In genomic region chr14:21750881-21751542, GRCm38 (mm10) we compare ENCODE assay signal across 8 mouse cellular contexts. TPM values are rescaled to one million over a fixed set of nuclear protein-coding genes. Genes with fewer than 3 reads are reported as not detected.
DNase-seq lines count a peak whose midpoint lies in the region; ATAC-seq and TF ChIP-seq lines count a peak whose summit lies in the region.

Gene Dusp13, minus strand, starts transcription at chr14:21751181.

- WGBS in heart, embryonic 14.5 days, result under 1% methylated on average over 26 of the region's 26 CpGs
- WGBS in liver, embryonic 12.5 days (ENCODE audit: insufficient replicate concordance), result under 1% methylated on average over 26 of the region's 26 CpGs

- peak; percentile 56 for TF ChIP-seq POLR2A in myocyte (IDR thresholded peaks at IDR 0.05; ENCODE audit: insufficient read length, low read depth)

- no peaks in the 10 kb centered on the region for H3K9me3 ChIP-seq in heart, embryonic 14.5 days (ENCODE audit: control insufficient read depth, low read length)
- no peaks in the 10 kb centered on the region for H3K9me3 ChIP-seq in liver, embryonic 12.5 days (replicated peaks)

- peaks cover 54% of the 10 kb centered on the region for H3K79me2 ChIP-seq in myocyte (ENCODE audit: control insufficient read depth, insufficient read depth)

- H3K4me3 ChIP-seq in heart, embryonic 14.5 days (ENCODE audit: control insufficient read depth in 1 of 2, insufficient read depth in 1 of 2, low read depth in 1 of 2, low read length in 2 of 2), result peak within 1 kb of the TSS; percentile 89 to 100
- peak within 1 kb of the TSS; percentile 88 for H3K4me3 ChIP-seq in liver, embryonic 12.5 days
- peak within 1 kb of the TSS; percentile 91 for H3K4me3 ChIP-seq in myocyte

- no peaks in the 10 kb centered on the region for H3K27me3 ChIP-seq in heart, embryonic 14.5 days (ENCODE audit: control insufficient read depth, insufficient read depth, low read length)
- H3K27me3 ChIP-seq in liver, embryonic 12.5 days (replicated peaks), result peaks cover 5% of the 10 kb centered on the region
- H3K27me3 ChIP-seq in myocyte (ENCODE audit: control insufficient read depth, insufficient read depth, insufficient read length), result no peaks in the 10 kb centered on the region

- H3K4me2 ChIP-seq in heart, embryonic 14.5 days (ENCODE audit: low read length), result peak within 1 kb of the TSS; percentile 77
- peak within 1 kb of the TSS; percentile 87 for H3K4me2 ChIP-seq in liver, embryonic 12.5 days
- H3K4me2 ChIP-seq in myocyte (ENCODE audit: low read depth), result peak within 1 kb of the TSS; percentile 90

- peak; percentile 66 to 71 for DNase-seq in B cell, adult 2 months
- peak; percentile 28 to 48 for DNase-seq in adrenal gland, postnatal 4 days (ENCODE audit: low spot score in 2 of 2)
- DNase-seq in kidney, postnatal 10 days, result peak; percentile 78
- DNase-seq in spleen, postnatal 4 days (ENCODE audit: low spot score in 2 of 2), result peak; percentile 55 to 81

- peak within 1 kb of the TSS; percentile 65 for H3ac ChIP-seq in myocyte (ENCODE audit: control insufficient read depth, insufficient read length)

- peak within 1 kb of the TSS; percentile 73 to 87 for H3K27ac ChIP-seq in heart, embryonic 14.5 days (replicated peaks in 1 of 2; ENCODE audit: control insufficient read depth in 1 of 2, insufficient read depth in 1 of 2, low read depth in 2 of 2, low read length in 2 of 2)
- peak within 1 kb of the TSS; percentile 80 for H3K27ac ChIP-seq in liver, embryonic 12.5 days

- no peaks in the 10 kb centered on the region for H3K36me3 ChIP-seq in heart, embryonic 14.5 days (ENCODE audit: control insufficient read depth, insufficient read depth, low read length)
- H3K36me3 ChIP-seq in liver, embryonic 12.5 days, result no peaks in the 10 kb centered on the region
- no peaks in the 10 kb centered on the region for H3K36me3 ChIP-seq in myocyte (ENCODE audit: control insufficient read depth, insufficient read depth)

- peaks cover 0 to 8% of the 10 kb centered on the region in 2 experiments; a peak in 2 of 4 replicates for H3K4me1 ChIP-seq in heart, embryonic 14.5 days (ENCODE audit: control insufficient read depth in 2 of 2, insufficient read depth in 2 of 2, low read length in 2 of 2)
- H3K4me1 ChIP-seq in liver, embryonic 12.5 days, result peaks cover 60% of the 10 kb centered on the region

- H3K9ac ChIP-seq in heart, embryonic 14.5 days (ENCODE audit: low read length), result peak within 1 kb of the TSS; percentile 91
- H3K9ac ChIP-seq in liver, embryonic 12.5 days, result peak within 1 kb of the TSS; percentile 94

- ATAC-seq in erythroblast, adult 5-6 weeks (replicated peaks; ENCODE audit: low FRiP score, poor library complexity, severe bottlenecking), result peak; percentile 81
- ATAC-seq in heart, embryonic 14.5 days (ENCODE audit: insufficient number of reproducible peaks, insufficient read depth, low FRiP score, low read depth), result peak; percentile 76
- peak; percentile 82 for ATAC-seq in liver, embryonic 12.5 days

TF ChIP-seq in myocyte, 11 proteins besides CTCF, POLR2A, EP300 and RAD21:
- no peak for TF ChIP-seq SRF (IDR thresholded peaks at IDR 0.05; ENCODE audit: control insufficient read depth, insufficient read length, low read depth)
- no peak for TF ChIP-seq REST (IDR thresholded peaks at IDR 0.05; ENCODE audit: insufficient read depth, insufficient read length)
- TF ChIP-seq USF1 (IDR thresholded peaks at IDR 0.05; ENCODE audit: low read depth), result no peak
- peak in 1 of 3 experiments; percentile 52 for TF ChIP-seq MYOD1 (IDR thresholded peaks at IDR 0.05; ENCODE audit: control insufficient read depth in 1 of 3, insufficient read length in 2 of 3, low read depth in 2 of 3)
- peak in 1 of 3 experiments; percentile 16 for TF ChIP-seq MYOG (IDR thresholded peaks at IDR 0.05; ENCODE audit: control insufficient read depth in 1 of 3, insufficient read depth in 1 of 3, insufficient read length in 2 of 3, low read depth in 2 of 3)
- TF ChIP-seq E2F4 (IDR thresholded peaks at IDR 0.05; ENCODE audit: insufficient read depth), result no peak
- no peak for TF ChIP-seq POLR2AphosphoS2 (IDR thresholded peaks at IDR 0.05; ENCODE audit: insufficient read length, low read depth)
- TF ChIP-seq MAX (IDR thresholded peaks at IDR 0.05; ENCODE audit: low read depth), result no peak
- no peak for TF ChIP-seq TCF12 (IDR thresholded peaks at IDR 0.05; ENCODE audit: insufficient read depth, poor library complexity, severe bottlenecking)
- TF ChIP-seq CEBPB (IDR thresholded peaks at IDR 0.05; ENCODE audit: insufficient read depth, poor library complexity, severe bottlenecking), result no peak
- no peak for TF ChIP-seq TCF3 (IDR thresholded peaks at IDR 0.05; ENCODE audit: insufficient read length, low read depth)

RNA-seq across cellular contexts. Expression of gene Dusp13, which starts in this region (rescaled TPM):
- total RNA-seq in adrenal gland, postnatal 4 days (2021), result 1 to 10 TPM in 1 of 2 experiments, under 1 TPM in 1; 0.84 to 1.4 TPM
- total RNA-seq in erythroblast, adult 5-6 weeks (2015; ENCODE audit: low replicate concordance), result not detected in 2 replicates
- not detected in 2 replicates for total RNA-seq in erythroblast, adult 5-6 weeks (2017; ENCODE audit: low replicate concordance)
- polyA plus RNA-seq in heart, embryonic 14.5 days (2014; fragmentation: Nextera tagmentation; extraction: Ambion mirVana), result not detected in 2 replicates
- not detected in 2 replicates for polyA plus RNA-seq in liver, embryonic 12.5 days (2016; fragmentation: Nextera tagmentation; extraction: Ambion mirVana)
- 24.6 TPM for polyA plus RNA-seq in myocyte (2012; fragmentation: generic; extraction: Trizol)

Comparison
In these comparisons a context has a peak if more than half of its experiments do, and no peak if none do; other contexts are left out.
1. Peak in every context shown above with its lines: DNase-seq, ATAC-seq, H3K4me3 ChIP-seq and H3K27ac ChIP-seq.
2. RNA of gene Dusp13 (polyA plus RNA-seq): 24.6 TPM in myocyte (single experiment); not detected in heart, embryonic 14.5 days and not detected in liver, embryonic 12.5 days; every median in the first group is over 10 times any median in the second.
3. Peak in ATAC-seq in erythroblast, adult 5-6 weeks; RNA of the gene not detected or under 1 TPM.
4. Peak in ATAC-seq, H3K4me3 ChIP-seq, H3K27ac ChIP-seq, H3K9ac ChIP-seq and H3K4me2 ChIP-seq in heart, embryonic 14.5 days; RNA of the gene not detected or under 1 TPM.
5. Peak in ATAC-seq, H3K4me3 ChIP-seq, H3K27ac ChIP-seq, H3K9ac ChIP-seq and H3K4me2 ChIP-seq in liver, embryonic 12.5 days; RNA of the gene not detected or under 1 TPM.